Mouse (Mus musculus) embryonic facial prominence, embryonic 12.5 days (tissue): ENCODE measurements around the gene Farsa. TPM values are rescaled to one million over a fixed set of nuclear protein-coding genes. Genes with fewer than 3 reads are reported as not detected.

ENCODE experiments used
- ATAC-seq: fragments of 200-750 bp; cut with Nextera tagmentation; 2 replicates; pipeline ENCODE4 v1.8.0; 2017; ENCODE audit not compliant: insufficient number of reproducible peaks, insufficient read depth, low FRiP score, low TSS enrichment
- H3K27ac ChIP-seq: fragments of 300-500 bp; sonication (generic); 2 replicates; pipeline ENCODE4 v1.5.1; 2016; ENCODE audit warnings: mild to moderate bottlenecking
- H3K27me3 ChIP-seq: fragments of 300-500 bp; sonication (generic); 2 replicates; pipeline ENCODE4 v1.6.1; 2016; ENCODE audit warnings: mild to moderate bottlenecking, moderate library complexity
- H3K36me3 ChIP-seq: fragments of 300-500 bp; sonication (generic); 2 replicates; pipeline ENCODE4 v1.6.1; 2016; ENCODE audit warnings: mild to moderate bottlenecking
- H3K4me1 ChIP-seq: fragments of 300-500 bp; sonication (generic); 2 replicates; pipeline ENCODE4 v1.6.1; 2016
- H3K4me2 ChIP-seq: fragments of 300-500 bp; sonication (generic); replicated peaks from 2 replicates; pipeline ENCODE4 v1.6.1; 2016; ENCODE audit warnings: mild to moderate bottlenecking, moderate library complexity
- H3K4me3 ChIP-seq: fragments of 300-500 bp; sonication (generic); 2 replicates; pipeline ENCODE4 v1.5.1; 2016; ENCODE audit warnings: mild to moderate bottlenecking
- H3K9ac ChIP-seq: fragments of 300-500 bp; sonication (generic); 2 replicates; pipeline ENCODE4 v1.6.1; 2016; ENCODE audit warnings: mild to moderate bottlenecking, moderate library complexity
- H3K9me3 ChIP-seq: fragments of 300-500 bp; sonication (generic); 2 replicates; pipeline ENCODE4 v1.6.1; 2016; ENCODE audit warnings: mild to moderate bottlenecking, moderate library complexity
- WGBS: fragments of 180-500 bp; shearing (Covaris S2); methylation state at CpG from one replicate; pipeline ENCODE4 v1.1.7; 2016; 5-methylcytosine and 5-hydroxymethylcytosine counted together
- polyA plus RNA-seq: library from polyadenylated mRNA; unstranded; fragments of >200 nt; fragmentation: Nextera tagmentation; extraction: Ambion mirVana; gene quantifications from 2 replicates; pipeline ENCODE4 v1.2.1, GENCODE M21; 2016

Gene Farsa
- 106 and 108 TPM in 2 replicates for polyA plus RNA-seq

DNA sequence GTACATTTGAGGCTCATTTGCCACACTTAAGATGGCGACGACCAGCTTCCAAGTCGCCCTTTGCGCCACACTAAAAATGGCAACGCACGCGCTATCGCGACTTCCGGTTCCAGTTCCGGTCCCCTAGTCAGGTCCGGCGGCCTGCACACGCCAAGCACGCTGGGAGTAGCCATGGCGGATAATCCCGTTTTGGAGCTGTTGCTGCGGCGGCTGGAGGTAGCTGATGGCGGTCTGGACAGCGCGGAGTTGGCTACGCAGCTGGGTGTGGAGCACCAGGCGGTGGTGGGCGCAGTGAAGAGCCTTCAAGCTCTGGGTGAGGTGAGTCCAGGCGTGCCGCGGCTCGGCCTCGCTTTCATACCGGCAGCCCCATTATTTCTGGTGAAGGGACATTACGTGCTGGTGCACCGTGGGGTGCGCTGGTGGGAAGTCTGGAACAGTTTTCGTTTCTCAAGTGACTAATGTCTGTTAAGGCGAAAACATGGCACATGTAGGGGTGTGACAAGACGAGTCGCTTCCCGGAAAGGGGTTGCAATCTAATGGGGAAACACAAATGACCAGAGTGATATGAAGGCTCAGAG is at the start of gene Farsa:
Gene Farsa, plus strand, starts transcription at position 126 of the 578 bp plus-strand sequence.
- Histone ChIP-seq H3K36me3 (peaks cover 28% of the 10 kb centered on the region), H3K4me3 (peak within 1 kb of the TSS; percentile 97), H3K9ac (peak within 1 kb of the TSS; percentile 92), H3K4me1 (peaks cover 12% of the 10 kb centered on the region), H3K4me2 (peak within 1 kb of the TSS; percentile 92), H3K27ac (peak within 1 kb of the TSS; percentile 74), H3K27me3 (no peaks in the 10 kb centered on the region), H3K9me3 (no peaks in the 10 kb centered on the region)
- ATAC-seq = peak; percentile 80
- WGBS = under 1% methylated on average over 39 of the region's 39 CpGs

DNA sequence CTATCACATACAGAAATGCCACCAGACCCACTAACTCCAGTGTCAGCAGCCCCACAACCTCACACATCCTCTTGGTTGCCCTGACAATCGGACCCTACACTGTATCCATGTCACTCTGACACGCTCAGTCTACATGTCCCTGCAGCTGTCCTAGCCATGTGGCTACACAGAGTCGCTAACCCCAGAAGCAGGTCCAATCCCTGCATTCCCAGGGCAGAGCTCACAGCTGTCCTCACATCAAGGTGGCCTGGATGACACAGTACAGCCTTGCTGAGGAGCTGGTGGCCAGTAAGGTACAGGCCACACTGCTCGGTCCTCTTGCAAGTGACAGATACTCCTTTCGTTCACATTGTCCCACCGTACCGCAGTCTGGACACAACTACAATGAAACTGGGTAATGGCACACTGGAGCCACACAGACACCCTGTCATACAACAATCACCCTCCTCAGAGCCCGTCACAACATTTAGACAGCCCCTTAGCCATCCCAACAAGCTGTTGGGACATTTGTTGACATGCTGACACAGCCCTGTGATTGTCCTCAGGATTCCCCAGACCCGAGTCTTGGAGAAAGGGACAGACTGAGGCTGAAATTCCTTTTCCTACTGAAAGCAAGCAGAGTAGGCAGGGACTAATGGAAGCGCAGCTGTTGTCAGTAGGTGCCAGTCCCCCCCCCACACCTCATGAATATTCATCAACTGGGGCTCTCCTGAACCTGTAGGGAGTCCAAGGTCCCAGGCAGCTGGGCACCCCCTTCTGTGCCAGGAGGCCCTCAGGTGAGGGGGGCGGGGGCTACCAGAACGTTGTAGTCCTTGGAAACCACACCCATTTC is 47.5 kb upstream of the Farsa start:
- Histone ChIP-seq H3K27me3 (peaks cover 71% of the 10 kb centered on the region), H3K4me1 (peaks cover 10% of the 10 kb centered on the region; the same call in 1 of the 2 replicates), H3K27ac (no peak overlapping the region), H3K9ac (no peak overlapping the region), H3K4me2 (no peak overlapping the region), H3K9me3 (no peaks in the 10 kb centered on the region), H3K4me3 (no peak overlapping the region), H3K36me3 (no peaks in the 10 kb centered on the region)
- 60% methylated on average over 12 of the region's 12 CpGs for WGBS
- no peak for ATAC-seq

DNA sequence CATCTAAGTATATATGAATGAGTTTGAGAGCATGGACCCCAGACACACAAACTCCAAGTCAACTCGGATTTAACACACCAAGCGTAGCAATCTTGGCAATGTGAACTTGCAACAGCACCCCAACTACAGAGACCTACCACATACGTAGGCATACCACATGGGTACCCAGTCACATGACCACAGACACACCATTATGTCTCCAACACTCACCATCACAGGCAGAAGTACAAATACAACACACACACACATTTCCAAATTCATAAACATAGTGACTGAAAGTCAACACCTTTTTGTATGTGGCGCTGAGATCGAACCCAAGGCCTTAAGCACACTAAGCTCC is 46.9 kb upstream of the Farsa start:
- ATAC-seq = no peak

DNA sequence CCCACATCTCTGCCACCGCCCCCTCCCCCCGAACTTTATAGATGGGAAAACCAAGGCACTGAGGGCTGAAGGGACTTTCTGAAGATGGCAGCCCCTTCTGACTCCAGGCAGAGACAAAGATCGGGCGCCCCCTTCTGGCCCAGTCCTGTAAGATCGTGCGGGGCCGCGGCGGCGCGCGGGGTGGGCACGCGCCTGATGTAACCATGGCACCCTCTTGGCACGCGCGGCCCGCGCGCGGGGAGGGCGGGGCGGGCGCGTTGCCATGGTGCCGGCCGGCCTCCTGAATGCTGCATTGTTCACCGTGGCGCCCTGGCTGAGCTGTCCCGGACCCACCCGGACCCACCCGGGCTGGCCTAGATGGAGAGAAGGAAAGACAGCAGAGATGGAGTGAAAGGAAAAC is 45.9 kb upstream of the Farsa start:
- WGBS = under 1% methylated on average over 32 of the region's 32 CpGs
- peak; percentile 71; the same call in 1 of the 2 replicates for ATAC-seq
- Histone ChIP-seq H3K4me2 (peak overlapping the region; percentile 57), H3K9me3 (no peaks in the 10 kb centered on the region), H3K4me1 (peaks cover 16% of the 10 kb centered on the region), H3K4me3 (peak overlapping the region; percentile 30), H3K36me3 (no peaks in the 10 kb centered on the region), H3K27ac (no peak overlapping the region), H3K9ac (peak overlapping the region; percentile 7; the same call in 1 of the 2 replicates), H3K27me3 (peaks cover 63% of the 10 kb centered on the region)

More for the DNA sequence above, 46.9 kb upstream of the Farsa start:
- 79% methylated on average over 5 of the region's 5 CpGs for WGBS
- no peaks in the 10 kb centered on the region for H3K36me3 ChIP-seq
- H3K4me2 ChIP-seq = no peak overlapping the region
- no peak overlapping the region for H3K4me3 ChIP-seq
- H3K4me1 ChIP-seq = peaks cover 10% of the 10 kb centered on the region; the same call in 1 of the 2 replicates
- H3K27ac ChIP-seq = no peak overlapping the region
- H3K9me3 ChIP-seq = no peaks in the 10 kb centered on the region
- H3K9ac ChIP-seq = no peak overlapping the region
- peaks cover 69% of the 10 kb centered on the region for H3K27me3 ChIP-seq

DNA sequence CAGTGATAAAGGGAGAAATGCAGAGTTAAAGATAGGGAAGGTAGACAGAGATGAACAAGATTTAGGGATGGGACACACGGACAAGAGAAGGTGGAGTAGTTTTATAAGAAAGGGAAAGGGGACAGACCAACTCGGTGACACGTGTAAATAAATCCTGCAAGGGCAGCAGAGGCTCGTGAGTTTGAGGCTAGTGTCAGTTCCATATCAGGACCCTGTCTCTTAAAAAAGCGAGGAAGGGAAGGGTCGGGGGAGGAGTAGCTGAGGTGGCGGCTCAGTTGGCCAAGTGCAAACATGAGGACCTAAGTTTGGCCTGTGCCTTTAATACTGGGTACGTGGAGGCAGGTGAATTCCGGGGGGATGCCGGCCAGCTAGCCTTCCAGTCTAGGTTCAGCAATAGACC is 45.5 kb upstream of the Farsa start:
- Histone ChIP-seq H3K36me3 (no peaks in the 10 kb centered on the region), H3K27me3 (peaks cover 63% of the 10 kb centered on the region), H3K4me2 (peak overlapping the region; percentile 57), H3K4me3 (peak overlapping the region; percentile 30), H3K9me3 (no peaks in the 10 kb centered on the region), H3K9ac (0 out of 2 replicates have a peak overlapping the region, but pooled peaks have one; percentile 7), H3K4me1 (peaks cover 16% of the 10 kb centered on the region), H3K27ac (no peak overlapping the region)
- WGBS = 26% methylated on average over 10 of the region's 10 CpGs
- ATAC-seq = no peak

DNA sequence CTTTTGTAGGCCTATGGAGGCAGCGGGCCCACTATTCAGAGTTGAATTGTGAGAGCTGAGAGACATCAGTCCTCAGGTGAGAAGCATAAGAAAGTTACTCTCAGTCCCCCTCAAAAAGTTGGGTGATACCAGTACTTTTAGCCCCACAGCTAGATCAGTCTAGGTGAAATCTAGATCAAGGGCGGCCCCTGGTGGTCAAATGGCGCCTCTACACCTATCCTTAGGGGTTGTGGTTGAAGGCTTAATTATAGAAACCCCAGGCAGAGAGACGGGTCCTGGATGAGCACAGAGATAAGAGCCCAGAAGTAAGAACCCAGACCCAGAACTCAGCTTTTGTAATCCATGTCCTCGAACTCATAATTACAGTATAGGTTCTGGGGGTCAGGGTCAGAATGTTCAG is 43.7 kb upstream of the Farsa start:
- H3K4me2 ChIP-seq = no peak overlapping the region
- under 1% methylated on average over 5 of the region's 5 CpGs for WGBS

DNA sequence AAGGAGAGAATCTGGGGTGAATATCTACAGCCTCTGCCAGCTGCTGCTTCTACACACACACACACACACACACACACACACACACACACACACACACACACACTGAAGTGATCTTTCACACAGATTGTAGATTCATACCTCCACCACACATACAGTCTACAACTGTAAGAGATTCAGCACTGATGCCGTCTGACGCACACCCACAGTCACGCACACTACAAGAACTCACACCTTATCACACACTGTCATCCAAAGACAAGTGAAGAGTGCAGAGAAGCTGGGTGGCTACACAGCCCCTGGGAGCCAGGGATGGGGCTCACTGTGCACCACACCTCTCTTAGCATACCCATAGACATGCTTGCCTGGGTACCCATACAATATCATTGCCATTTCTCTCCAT is 43.0 kb upstream of the Farsa start:
- Histone ChIP-seq H3K27me3 (peaks cover 46% of the 10 kb centered on the region), H3K9me3 (no peaks in the 10 kb centered on the region), H3K4me3 (no peak overlapping the region), H3K27ac (no peak overlapping the region), H3K4me2 (no peak overlapping the region), H3K9ac (no peak overlapping the region), H3K36me3 (no peaks in the 10 kb centered on the region), H3K4me1 (peaks cover 16% of the 10 kb centered on the region)
- 79% methylated on average over 3 of the region's 3 CpGs for WGBS
- no peak for ATAC-seq

More for the DNA sequence above, 43.7 kb upstream of the Farsa start:
- H3K9me3 ChIP-seq = no peaks in the 10 kb centered on the region
- H3K27ac ChIP-seq = no peak overlapping the region
- H3K9ac ChIP-seq = no peak overlapping the region
- no peak overlapping the region for H3K4me3 ChIP-seq
- ATAC-seq = no peak
- peaks cover 53% of the 10 kb centered on the region for H3K27me3 ChIP-seq
- peaks cover 16% of the 10 kb centered on the region for H3K4me1 ChIP-seq
- H3K36me3 ChIP-seq = no peaks in the 10 kb centered on the region

DNA sequence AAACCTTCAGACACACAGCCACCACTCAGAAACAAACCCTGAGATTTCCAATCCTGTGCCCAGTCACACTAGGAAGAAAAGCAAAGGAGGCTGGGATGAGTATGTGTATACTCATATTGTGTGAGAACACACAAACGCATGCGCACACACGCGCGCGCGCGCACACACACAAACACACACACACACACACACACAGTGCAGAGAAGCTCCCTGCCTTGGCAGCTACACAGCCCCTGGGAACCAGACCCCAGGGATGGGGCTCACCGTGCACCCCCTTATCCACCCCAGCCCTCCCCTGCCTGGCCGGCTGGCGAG is 42.6 kb upstream of the Farsa start:
- H3K9ac ChIP-seq = no peak overlapping the region
- ATAC-seq = 0 out of 2 replicates have a peak, but pooled peaks have one; percentile 28
- H3K4me1 ChIP-seq = peaks cover 16% of the 10 kb centered on the region
- H3K4me2 ChIP-seq = no peak overlapping the region
- H3K36me3 ChIP-seq = no peaks in the 10 kb centered on the region
- peaks cover 42% of the 10 kb centered on the region for H3K27me3 ChIP-seq
- no peaks in the 10 kb centered on the region for H3K9me3 ChIP-seq
- WGBS = 87% methylated on average over 11 of the region's 11 CpGs
- no peak overlapping the region for H3K4me3 ChIP-seq
- H3K27ac ChIP-seq = no peak overlapping the region

DNA sequence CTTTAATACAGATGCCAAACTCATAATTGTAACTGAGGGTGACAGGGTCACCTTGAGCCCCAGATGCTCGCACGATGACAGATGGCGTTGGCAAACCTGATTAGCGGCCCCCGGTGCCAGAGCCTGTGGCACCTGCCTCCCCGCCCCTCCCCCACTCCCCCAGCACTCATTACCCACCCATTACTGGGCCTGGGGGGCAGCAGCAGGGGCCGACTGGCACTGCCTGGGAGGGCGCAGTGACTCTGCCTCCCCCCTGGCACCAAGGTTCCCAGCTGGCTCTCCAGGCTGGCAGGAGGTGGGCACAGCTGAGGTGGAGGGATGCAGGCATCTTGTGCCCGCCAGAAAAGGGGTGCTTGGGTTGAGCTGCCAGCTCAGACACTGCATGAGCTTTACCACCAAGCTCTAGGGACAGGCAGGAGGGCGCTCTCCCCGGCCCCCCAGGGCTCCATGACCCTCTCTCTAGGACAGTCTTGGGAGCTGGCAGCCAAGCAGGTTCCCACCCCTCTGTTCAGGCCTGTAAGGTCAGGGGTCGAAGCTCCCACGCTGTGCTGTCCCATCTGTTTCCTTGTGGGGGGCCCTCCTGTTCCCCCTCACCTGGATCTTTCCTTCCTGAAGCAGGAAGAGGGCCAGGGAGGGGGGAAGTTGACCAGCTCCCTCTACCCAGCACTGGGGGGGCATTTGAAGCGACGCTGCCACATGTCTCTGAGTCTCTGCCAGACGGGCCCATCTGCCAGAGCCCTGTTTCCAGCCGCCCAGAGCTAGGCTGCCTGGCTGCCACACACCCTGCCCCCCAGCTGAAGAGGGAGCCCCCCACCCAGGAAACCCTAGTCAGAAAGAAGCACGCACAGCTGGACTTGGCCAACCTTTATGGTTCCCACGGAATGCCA is 42.0 kb upstream of the Farsa start:
- Histone ChIP-seq H3K4me2 (no peak overlapping the region), H3K27ac (no peak overlapping the region)

DNA sequence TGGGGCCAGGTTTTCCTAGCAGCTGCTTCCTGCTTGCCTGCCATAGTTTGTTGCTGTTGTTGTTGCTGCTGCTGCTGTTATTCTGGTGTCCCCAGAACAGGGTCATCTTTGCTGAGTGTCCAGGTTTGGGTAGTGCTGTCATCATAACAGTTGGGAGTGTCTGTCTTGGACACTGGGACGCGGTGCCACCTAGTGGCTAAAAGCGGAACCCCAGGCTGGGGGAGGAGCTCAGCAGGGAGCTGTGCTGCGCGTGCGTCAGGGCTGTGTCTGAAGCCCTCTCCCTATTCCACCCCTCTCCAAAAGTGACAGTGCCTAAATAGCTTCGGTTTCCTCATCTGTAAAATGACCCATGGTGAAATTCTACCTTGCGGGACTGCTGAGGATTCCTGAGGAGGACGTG is 41.2 kb upstream of the Farsa start:
- peaks cover 15% of the 10 kb centered on the region for H3K4me1 ChIP-seq
- no peak overlapping the region for H3K27ac ChIP-seq
- H3K4me3 ChIP-seq = no peak overlapping the region
- no peaks in the 10 kb centered on the region for H3K9me3 ChIP-seq
- WGBS = 7% methylated on average over 9 of the region's 9 CpGs
- peaks cover 35% of the 10 kb centered on the region for H3K27me3 ChIP-seq
- peak; percentile 47; the same call in 1 of the 2 replicates for ATAC-seq
- H3K36me3 ChIP-seq = no peaks in the 10 kb centered on the region
- H3K4me2 ChIP-seq = no peak overlapping the region
- H3K9ac ChIP-seq = no peak overlapping the region

More for the DNA sequence above, 42.0 kb upstream of the Farsa start:
- H3K4me3 ChIP-seq = no peak overlapping the region
- WGBS = 47% methylated on average over 19 of the region's 19 CpGs
- ATAC-seq = no peak
- H3K9me3 ChIP-seq = no peaks in the 10 kb centered on the region
- H3K27me3 ChIP-seq = peaks cover 36% of the 10 kb centered on the region
- H3K4me1 ChIP-seq = peaks cover 16% of the 10 kb centered on the region
- H3K9ac ChIP-seq = no peak overlapping the region
- no peaks in the 10 kb centered on the region for H3K36me3 ChIP-seq

DNA sequence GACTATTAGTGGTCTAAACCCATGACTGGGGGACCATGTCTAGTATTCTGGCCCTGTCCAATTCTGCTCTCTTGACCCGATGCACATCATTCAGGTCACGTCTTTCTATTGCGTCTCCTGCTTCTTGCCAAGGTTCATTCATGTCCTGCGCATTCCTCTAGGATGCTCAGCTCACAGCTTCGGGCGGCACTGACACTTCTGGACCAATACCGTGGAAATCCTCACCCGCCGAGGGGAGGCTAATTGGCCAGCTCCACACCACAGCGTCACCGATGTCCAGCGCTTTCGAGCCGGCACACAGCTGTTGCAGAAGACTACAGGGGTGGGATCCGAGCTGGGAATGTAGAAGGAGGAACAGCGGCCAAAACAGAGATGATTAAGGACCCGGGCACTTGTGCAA is 40.7 kb upstream of the Farsa start:
- Histone ChIP-seq H3K4me1 (peaks cover 9% of the 10 kb centered on the region), H3K27ac (no peak overlapping the region), H3K36me3 (no peaks in the 10 kb centered on the region), H3K27me3 (peaks cover 32% of the 10 kb centered on the region), H3K4me3 (no peak overlapping the region), H3K9ac (no peak overlapping the region), H3K9me3 (no peaks in the 10 kb centered on the region), H3K4me2 (no peak overlapping the region)
- 76% methylated on average over 17 of the region's 17 CpGs for WGBS
- no peak for ATAC-seq
